10 mouse cellular contexts compared by ENCODE assay signal in genomic region chr15:98616362-98617175, GRCm38 (mm10). TPM values are rescaled to one million over a fixed set of nuclear protein-coding genes. Genes with fewer than 3 reads are reported as not detected.
DNase-seq lines count a peak whose midpoint lies in the region; ATAC-seq lines count a peak whose summit lies in the region.
"Had no signal": no experiment of that assay in that cellular context is flagged by ENCODE, and none has a peak within 500 bp of the region (broad histone marks: within the 10 kb centered on the region; RNA-seq: fewer than 3 reads in every experiment).

No protein-coding gene starts in this region.

- H3K27ac ChIP-seq in lung, embryonic 16.5 days (ENCODE audit: low read length) = no peak overlapping the region
- H3K27ac ChIP-seq in forebrain, embryonic 14.5 days (ENCODE audit: low read depth, low read length) = no peak overlapping the region
- no peak overlapping the region for H3K27ac ChIP-seq in kidney, embryonic 15.5 days
- no peak overlapping the region for H3K27ac ChIP-seq in neural tube, embryonic 12.5 days

- H3K27me3 ChIP-seq in lung, embryonic 16.5 days (ENCODE audit: control insufficient read depth, insufficient read depth, low read depth, low read length) = no peaks in the 10 kb centered on the region
- H3K27me3 ChIP-seq in forebrain, embryonic 14.5 days (replicated peaks; ENCODE audit: control insufficient read depth, insufficient read depth, low read length) = no peaks in the 10 kb centered on the region
- peaks cover 4% of the 10 kb centered on the region; the same call in 1 of the 2 replicates for H3K27me3 ChIP-seq in kidney, embryonic 15.5 days
- H3K27me3 ChIP-seq in neural tube, embryonic 12.5 days (replicated peaks) = 0 out of 2 replicates have a peak, but pooled peaks cover 2% of the 10 kb centered on the region

- ATAC-seq in lung, embryonic 16.5 days (ENCODE audit: low read depth) = peak; percentile 65
- peak; percentile 23; the same call in 1 of the 2 replicates for ATAC-seq in forebrain, embryonic 14.5 days
- peak; percentile 27; the same call in 1 of the 2 replicates for ATAC-seq in kidney, embryonic 15.5 days (replicated peaks; ENCODE audit: low FRiP score)
- ATAC-seq in neural tube, embryonic 12.5 days (ENCODE audit: low FRiP score, low read depth) = 0 out of 2 replicates have a peak, but pooled peaks have one; percentile 29

- H3K36me3 ChIP-seq in lung, embryonic 16.5 days (ENCODE audit: control insufficient read depth, insufficient read depth, low read length) = no peaks in the 10 kb centered on the region
- H3K36me3 ChIP-seq in forebrain, embryonic 14.5 days (ENCODE audit: control insufficient read depth, insufficient read depth, low read length) = no peaks in the 10 kb centered on the region
- no peaks in the 10 kb centered on the region for H3K36me3 ChIP-seq in kidney, embryonic 15.5 days
- H3K36me3 ChIP-seq in neural tube, embryonic 12.5 days = no peaks in the 10 kb centered on the region

- no peaks in the 10 kb centered on the region for H3K9me3 ChIP-seq in lung, embryonic 16.5 days (ENCODE audit: control insufficient read depth, low read length)
- no peaks in the 10 kb centered on the region for H3K9me3 ChIP-seq in forebrain, embryonic 14.5 days (replicated peaks; ENCODE audit: control insufficient read depth, low read length)
- H3K9me3 ChIP-seq in kidney, embryonic 15.5 days (replicated peaks) = no peaks in the 10 kb centered on the region
- no peaks in the 10 kb centered on the region for H3K9me3 ChIP-seq in neural tube, embryonic 12.5 days

- peak overlapping the region; percentile 42; the same call in 1 of the 2 replicates for H3K4me2 ChIP-seq in lung, embryonic 16.5 days (ENCODE audit: low read depth, low read length)
- H3K4me2 ChIP-seq in forebrain, embryonic 14.5 days (ENCODE audit: low read length) = no peak overlapping the region
- H3K4me2 ChIP-seq in kidney, embryonic 15.5 days = peak overlapping the region; percentile 45
- peak overlapping the region; percentile 38; the same call in 1 of the 2 replicates for H3K4me2 ChIP-seq in neural tube, embryonic 12.5 days (replicated peaks)

- H3K9ac ChIP-seq in lung, embryonic 16.5 days (ENCODE audit: low read length) = 0 out of 2 replicates have a peak overlapping the region, but pooled peaks have one; percentile 36
- H3K9ac ChIP-seq in forebrain, embryonic 14.5 days (ENCODE audit: low read length) = no peak overlapping the region
- 0 out of 2 replicates have a peak overlapping the region, but pooled peaks have one; percentile 12 for H3K9ac ChIP-seq in kidney, embryonic 15.5 days
- no peak overlapping the region for H3K9ac ChIP-seq in neural tube, embryonic 12.5 days

- peaks cover 4% of the 10 kb centered on the region; the same call in 1 of the 2 replicates for H3K4me1 ChIP-seq in lung, embryonic 16.5 days (replicated peaks; ENCODE audit: control insufficient read depth, insufficient read depth, low read length)
- H3K4me1 ChIP-seq in forebrain, embryonic 14.5 days (ENCODE audit: control insufficient read depth, insufficient read depth, low read length) = no peaks in the 10 kb centered on the region
- H3K4me1 ChIP-seq in kidney, embryonic 15.5 days = peaks cover 12% of the 10 kb centered on the region
- peaks cover 9% of the 10 kb centered on the region; the same call in 1 of the 2 replicates for H3K4me1 ChIP-seq in neural tube, embryonic 12.5 days

- peak overlapping the region; percentile 9; the same call in 1 of the 2 replicates for H3K4me3 ChIP-seq in lung, embryonic 16.5 days (ENCODE audit: low read length)
- H3K4me3 ChIP-seq in forebrain, embryonic 14.5 days (ENCODE audit: low read depth, low read length) = no peak overlapping the region
- no peak overlapping the region; the same call in 1 of the 2 replicates for H3K4me3 ChIP-seq in kidney, embryonic 15.5 days (replicated peaks)
- H3K4me3 ChIP-seq in neural tube, embryonic 12.5 days = no peak overlapping the region

- no peak for DNase-seq in lung, postnatal 10 days
- DNase-seq in forebrain, embryonic 14.5 days (ENCODE audit: low spot score) = no peak
- no peak for DNase-seq in urinary bladder, adult 2 months (ENCODE audit: low spot score)
- no peak for DNase-seq in adrenal gland, postnatal 25 days
- DNase-seq in frontal cortex, postnatal 36 days (ENCODE audit: low spot score in 2 of 2) = no peak

- WGBS in lung, embryonic 16.5 days = 34% methylated on average over 20 of the region's 20 CpGs
- 37% methylated on average over 20 of the region's 20 CpGs for WGBS in forebrain, embryonic 14.5 days
- WGBS in kidney, embryonic 15.5 days = 35% methylated on average over 20 of the region's 20 CpGs
- 32% methylated on average over 20 of the region's 20 CpGs for WGBS in neural tube, embryonic 12.5 days

RNA-seq across cellular contexts. Expression of gene Adcy6, which starts 6.7 kb away (rescaled TPM):
- polyA plus RNA-seq in lung, embryonic 16.5 days (2015; fragmentation: Nextera tagmentation; extraction: Ambion mirVana) = 21.5 and 21.7 TPM in 2 replicates
- polyA plus RNA-seq in forebrain, embryonic 14.5 days (2014; fragmentation: Nextera tagmentation; extraction: Ambion mirVana) = 6.4 and 10.4 TPM in 2 replicates
- polyA plus RNA-seq in kidney, embryonic 15.5 days (2015; fragmentation: Nextera tagmentation; extraction: Ambion mirVana) = 23.6 and 25.4 TPM in 2 replicates
- polyA plus RNA-seq in neural tube, embryonic 12.5 days (2016; fragmentation: Nextera tagmentation; extraction: Ambion mirVana) = 14.5 and 16.3 TPM in 2 replicates
- polyA plus RNA-seq in urinary bladder, adult 2 months (2012; rRNA removed) = 43.2 and 53.3 TPM in 2 replicates
- 42.7 and 48.9 TPM in 2 replicates for total RNA-seq in adrenal gland, postnatal 25 days (2021)

RNA-seq across cellular contexts. Expression of gene Cacnb3, which starts 14.1 kb away (rescaled TPM):
- 21.9 and 22.7 TPM in 2 replicates for polyA plus RNA-seq in lung, embryonic 16.5 days (2015; fragmentation: Nextera tagmentation; extraction: Ambion mirVana)
- polyA plus RNA-seq in forebrain, embryonic 14.5 days (2014; fragmentation: Nextera tagmentation; extraction: Ambion mirVana) = 75.9 and 95.4 TPM in 2 replicates
- polyA plus RNA-seq in kidney, embryonic 15.5 days (2015; fragmentation: Nextera tagmentation; extraction: Ambion mirVana) = 29.8 and 36.6 TPM in 2 replicates
- 108 and 127 TPM in 2 replicates for polyA plus RNA-seq in neural tube, embryonic 12.5 days (2016; fragmentation: Nextera tagmentation; extraction: Ambion mirVana)
- 75.2 and 79.8 TPM in 2 replicates for polyA plus RNA-seq in urinary bladder, adult 2 months (2012; rRNA removed)
- total RNA-seq in adrenal gland, postnatal 25 days (2021) = 12.6 and 14.3 TPM in 2 replicates

RNA-seq across cellular contexts. Expression of gene 4930415O20Rik, which starts 45.8 kb away (rescaled TPM):
- not detected in 2 replicates for polyA plus RNA-seq in lung, embryonic 16.5 days (2015; fragmentation: Nextera tagmentation; extraction: Ambion mirVana)
- not detected in 2 replicates for polyA plus RNA-seq in forebrain, embryonic 14.5 days (2014; fragmentation: Nextera tagmentation; extraction: Ambion mirVana)
- polyA plus RNA-seq in kidney, embryonic 15.5 days (2015; fragmentation: Nextera tagmentation; extraction: Ambion mirVana) = 0.76 TPM in 1 of 2 replicates, not detected in the other
- not detected in 2 replicates for polyA plus RNA-seq in neural tube, embryonic 12.5 days (2016; fragmentation: Nextera tagmentation; extraction: Ambion mirVana)
- not detected in 2 replicates for polyA plus RNA-seq in urinary bladder, adult 2 months (2012; rRNA removed)
- not detected in 2 replicates for total RNA-seq in adrenal gland, postnatal 25 days (2021)
- total RNA-seq: layer of hippocampus, adult 8-10 months had no signal
- polyA plus RNA-seq: cortical plate, adult 2 months had no signal

RNA-seq across cellular contexts. Expression of gene Ccnt1, which starts 45.8 kb away (rescaled TPM):
- polyA plus RNA-seq in lung, embryonic 16.5 days (2015; fragmentation: Nextera tagmentation; extraction: Ambion mirVana) = 51.6 and 64.2 TPM in 2 replicates
- 51.3 and 61.7 TPM in 2 replicates for polyA plus RNA-seq in forebrain, embryonic 14.5 days (2014; fragmentation: Nextera tagmentation; extraction: Ambion mirVana)
- 61.0 and 66.4 TPM in 2 replicates for polyA plus RNA-seq in kidney, embryonic 15.5 days (2015; fragmentation: Nextera tagmentation; extraction: Ambion mirVana)
- 65.7 and 65.8 TPM in 2 replicates for polyA plus RNA-seq in neural tube, embryonic 12.5 days (2016; fragmentation: Nextera tagmentation; extraction: Ambion mirVana)
- polyA plus RNA-seq in urinary bladder, adult 2 months (2012; rRNA removed) = 14.3 and 16.4 TPM in 2 replicates
- 52.2 and 55.9 TPM in 2 replicates for total RNA-seq in adrenal gland, postnatal 25 days (2021)

RNA-seq across cellular contexts. Expression of gene Ddx23, which starts 46.1 kb away (rescaled TPM):
- 21.6 and 24.0 TPM in 2 replicates for polyA plus RNA-seq in lung, embryonic 16.5 days (2015; fragmentation: Nextera tagmentation; extraction: Ambion mirVana)
- polyA plus RNA-seq in forebrain, embryonic 14.5 days (2014; fragmentation: Nextera tagmentation; extraction: Ambion mirVana) = 18.2 and 24.3 TPM in 2 replicates
- 23.1 and 23.7 TPM in 2 replicates for polyA plus RNA-seq in kidney, embryonic 15.5 days (2015; fragmentation: Nextera tagmentation; extraction: Ambion mirVana)
- polyA plus RNA-seq in neural tube, embryonic 12.5 days (2016; fragmentation: Nextera tagmentation; extraction: Ambion mirVana) = 16.4 and 23.2 TPM in 2 replicates
- polyA plus RNA-seq in urinary bladder, adult 2 months (2012; rRNA removed) = 34.0 and 45.1 TPM in 2 replicates
- 76.1 and 88.7 TPM in 2 replicates for total RNA-seq in adrenal gland, postnatal 25 days (2021)

Comparison
In these comparisons a context has a peak if more than half of its experiments do, and no peak if none do; other contexts are left out.
1. H3K9ac ChIP-seq: peak in lung, embryonic 16.5 days (single experiment) and kidney, embryonic 15.5 days (single experiment); none in forebrain, embryonic 14.5 days (single experiment) and neural tube, embryonic 12.5 days (single experiment).
2. Peak in every context shown above with its lines, with median percentiles within 50 percentile points of each other: ATAC-seq.